Mouse (Mus musculus): ENCODE data around the gene Gm5936.
"Not testable (repeated sequence)": the region's sequence is repeated elsewhere in the genome, so short reads cannot be mapped to it uniquely, and the experiment has no call there.

The Gm5936 gene

GRCm38 (mm10) chrX:74836842-74837522 lies at the start of gene Gm5936:
Gm5936 (plus strand) TSS chrX:74837196.
- not testable (repeated sequence) for DNase-seq (ENCODE audit: low spot score)

- not testable (repeated sequence) for DNase-seq (ENCODE audit: low spot score)
Observed at GRCm38 (mm10) chrX:74856104-74856503, 19.1 kb downstream of the Gm5936 start.

GRCm38 (mm10) chrX:74880123-74880522 lies 43.1 kb downstream of the Gm5936 start:
- DNase-seq (ENCODE audit: low spot score) = not testable (repeated sequence)
